Mouse (Mus musculus) lung, postnatal 25 days (tissue): Measurements from ENCODE around the gene Slc25a34.
A peak's percentile ranks its signal among the peaks of the same experiment; 100 is the strongest.

ENCODE experiments used
- DNase-seq: peaks from one replicate; pipeline ENCODE4 v3.0.0; 2022; ENCODE audit warnings: low spot score

The Slc25a34 gene

DNA sequence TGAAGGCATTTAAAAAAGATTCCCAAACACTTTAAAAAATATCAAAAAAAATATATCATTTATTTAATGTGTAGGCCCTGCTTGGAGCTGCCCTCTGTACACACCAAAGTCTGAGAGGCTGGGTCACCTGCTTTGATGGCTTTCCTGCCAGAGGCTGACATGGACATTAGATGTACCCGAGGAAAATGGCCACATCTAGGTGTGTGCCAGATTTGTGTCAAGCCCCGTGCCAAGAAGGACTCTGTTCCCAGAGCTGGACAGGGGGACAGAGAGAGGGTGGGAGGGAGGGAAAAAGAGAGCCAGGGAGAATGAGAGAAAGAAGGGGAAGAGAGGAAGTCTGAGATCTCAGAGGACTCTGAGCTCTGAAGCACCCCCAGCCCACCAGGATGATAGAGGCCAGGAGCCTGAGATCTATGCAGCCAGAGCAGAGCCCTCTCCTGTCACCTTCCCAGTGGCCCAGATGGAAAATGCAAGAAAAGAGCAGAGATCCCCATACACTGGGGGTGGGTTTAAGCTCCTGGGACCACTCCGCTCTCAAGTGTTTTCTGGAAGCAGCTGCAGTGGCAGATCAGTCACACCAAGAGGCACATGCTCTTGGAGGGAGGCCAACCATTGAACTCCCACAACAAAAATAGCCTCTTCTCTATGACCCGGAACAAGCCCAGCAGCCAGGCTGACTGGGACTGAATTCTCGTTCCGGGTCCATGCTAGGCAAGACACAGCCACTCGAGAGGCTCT is 19.7 kb upstream of the Slc25a34 start:
- DNase-seq, result peak; percentile 65

DNA sequence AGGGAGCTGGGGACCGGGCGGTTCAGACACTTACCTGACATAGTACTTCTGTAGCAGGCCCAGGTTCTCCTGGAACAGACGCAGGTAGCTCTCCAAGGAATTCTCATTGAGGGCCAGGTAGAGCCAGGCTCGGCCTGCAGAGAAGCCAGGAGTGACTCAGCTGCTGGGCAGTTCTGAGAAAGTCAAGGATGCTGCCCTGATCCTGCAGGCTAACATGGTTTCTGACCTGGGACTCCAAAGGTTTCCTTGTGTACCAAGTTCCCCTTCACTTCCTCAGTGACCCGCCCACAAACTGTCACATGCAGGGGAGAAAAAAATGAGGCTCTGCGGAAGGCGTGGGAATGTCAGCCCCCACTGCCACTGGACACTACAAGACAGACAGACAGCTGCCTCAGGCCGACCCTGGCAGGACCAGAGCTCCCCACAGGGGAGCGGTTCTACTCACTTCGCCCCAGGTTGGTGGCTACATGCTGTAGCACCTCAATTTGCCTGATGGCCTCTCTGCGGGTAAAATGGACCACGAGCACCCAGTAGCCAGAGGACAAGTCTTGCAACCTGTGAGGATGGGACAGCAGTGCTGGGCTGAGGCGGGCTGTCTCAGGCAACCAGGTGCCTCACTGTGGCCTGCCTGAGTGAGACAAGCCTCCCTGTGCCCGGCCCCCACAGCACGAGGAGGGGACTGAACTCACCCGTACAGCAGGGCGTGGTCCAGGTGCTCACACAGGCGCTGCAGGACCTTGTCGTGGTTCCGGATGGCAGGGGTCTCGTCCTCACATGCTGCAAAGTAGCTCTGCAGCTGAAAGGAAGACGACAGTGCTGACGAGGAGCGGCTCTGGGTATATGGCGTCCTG is 18.6 kb upstream of the Slc25a34 start:
- DNase-seq, result no peak

DNA sequence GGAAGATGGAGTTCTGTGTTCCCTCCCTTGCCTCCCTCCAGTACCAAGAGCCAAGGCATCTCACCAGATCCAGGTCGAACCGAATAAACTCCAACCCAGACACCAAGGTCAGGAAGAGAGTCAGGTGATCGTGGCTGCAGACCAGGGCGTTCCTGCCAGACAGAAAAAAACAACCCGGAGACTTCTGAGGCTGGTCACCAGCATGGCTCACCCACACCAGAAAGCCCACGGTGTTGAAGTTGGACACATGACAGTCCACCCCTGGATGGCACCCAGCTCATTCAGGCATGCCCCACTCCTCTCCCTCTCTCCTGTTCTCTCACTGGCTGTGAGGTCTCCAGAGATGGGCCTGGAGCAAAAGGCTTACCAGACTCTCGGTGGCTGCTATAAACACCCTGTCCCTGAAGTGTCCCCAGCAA is 17.7 kb upstream of the Slc25a34 start:
- no peak for DNase-seq

DNA sequence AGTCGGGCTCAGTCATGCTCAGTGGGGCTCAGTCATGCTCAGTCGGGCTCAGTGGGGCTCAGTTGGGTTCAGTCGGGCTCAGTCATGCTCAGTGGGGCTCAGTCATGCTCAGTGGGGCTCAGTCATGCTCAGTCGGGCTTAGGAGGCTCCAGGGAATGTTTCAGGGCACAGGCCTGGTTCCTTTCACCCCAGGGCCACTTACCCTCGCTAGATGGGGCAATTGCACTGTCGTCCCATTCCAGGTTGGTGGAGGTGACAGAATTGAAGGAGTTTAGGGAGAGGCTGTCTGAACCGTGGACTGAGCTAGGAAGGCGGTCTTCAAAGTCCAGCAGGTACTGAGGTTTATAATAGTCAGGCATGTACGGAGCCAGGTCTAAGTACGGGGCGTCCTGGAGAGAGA is 15.9 kb upstream of the Slc25a34 start:
- DNase-seq, result no peak

DNA sequence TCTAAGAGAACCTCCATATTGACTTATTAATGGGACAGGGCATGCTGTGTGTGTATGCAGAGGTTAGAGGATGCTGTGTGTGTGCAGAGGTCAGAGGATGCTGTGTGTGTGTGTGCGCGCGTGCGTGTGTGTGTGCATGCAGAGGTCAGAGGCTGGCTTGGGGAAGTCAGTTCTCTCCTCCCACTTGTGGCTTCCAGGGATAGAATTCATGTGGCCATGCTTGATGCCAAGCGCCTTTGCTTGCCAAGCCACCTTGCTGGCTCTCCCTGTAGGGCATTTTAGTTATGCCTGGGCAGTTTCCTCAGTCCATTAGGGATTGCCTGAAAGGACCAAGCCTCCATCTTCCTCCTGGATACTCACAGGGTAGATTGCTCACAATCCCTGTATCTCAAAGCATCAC is 13.1 kb upstream of the Slc25a34 start:
- DNase-seq, result no peak

DNA sequence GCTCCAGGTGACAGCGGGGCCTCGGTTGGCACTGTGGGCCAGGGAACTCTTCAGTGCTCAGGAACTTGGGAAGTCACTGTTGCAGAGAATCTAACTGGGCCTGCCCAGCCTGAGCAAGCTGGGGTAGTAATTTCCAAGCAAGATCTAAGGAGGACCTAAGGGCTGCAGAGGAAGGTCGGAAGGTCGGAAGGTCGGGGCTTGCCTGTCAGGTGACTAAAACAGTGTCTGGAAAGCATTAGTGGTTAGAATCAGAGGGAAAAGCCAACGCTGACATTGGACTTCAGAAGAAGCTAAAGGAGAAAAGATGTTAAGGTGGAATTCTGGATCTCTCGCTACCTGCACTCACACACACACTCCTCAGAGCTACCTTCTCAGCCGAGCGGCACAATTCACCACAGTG is 12.4 kb upstream of the Slc25a34 start:
- no peak for DNase-seq

DNA sequence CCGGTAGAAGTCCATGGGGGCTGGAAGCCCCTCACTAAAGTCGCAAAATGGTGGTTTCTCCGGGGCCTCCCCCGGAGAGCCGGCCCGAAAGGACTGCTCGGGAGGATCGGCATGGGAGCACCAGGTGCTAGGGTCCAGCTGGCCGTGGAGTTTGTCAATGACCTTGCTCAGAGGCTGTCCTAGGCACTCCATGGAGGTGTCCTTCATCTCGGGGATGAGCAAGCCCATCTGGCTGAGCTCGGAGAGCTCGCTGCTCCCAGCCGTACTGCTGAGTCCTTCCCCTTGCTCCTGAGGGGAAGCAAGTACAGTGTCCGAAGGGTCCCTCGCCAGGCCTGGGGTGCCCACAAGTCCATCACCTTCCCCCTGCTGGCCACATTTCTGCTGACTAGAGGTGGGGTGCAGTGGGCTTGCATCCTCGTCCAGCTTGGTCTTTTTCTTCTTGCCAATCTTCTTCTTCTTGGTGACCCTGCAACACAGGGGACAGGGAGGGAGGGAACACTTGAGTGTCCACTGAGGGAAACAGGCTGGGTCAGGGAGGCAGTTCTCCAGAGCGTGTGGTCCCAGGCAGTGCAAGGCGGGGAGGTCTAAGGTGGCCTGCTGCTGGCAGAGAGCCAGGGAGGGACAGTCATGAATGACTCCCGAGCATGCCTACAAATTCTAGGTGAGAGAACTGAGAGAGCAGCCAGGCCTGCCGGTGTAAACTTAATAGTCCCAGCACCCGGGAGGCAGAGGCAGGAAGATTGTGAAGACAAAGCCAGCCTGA is 8.7 kb upstream of the Slc25a34 start:
- peak; percentile 49 for DNase-seq

DNA sequence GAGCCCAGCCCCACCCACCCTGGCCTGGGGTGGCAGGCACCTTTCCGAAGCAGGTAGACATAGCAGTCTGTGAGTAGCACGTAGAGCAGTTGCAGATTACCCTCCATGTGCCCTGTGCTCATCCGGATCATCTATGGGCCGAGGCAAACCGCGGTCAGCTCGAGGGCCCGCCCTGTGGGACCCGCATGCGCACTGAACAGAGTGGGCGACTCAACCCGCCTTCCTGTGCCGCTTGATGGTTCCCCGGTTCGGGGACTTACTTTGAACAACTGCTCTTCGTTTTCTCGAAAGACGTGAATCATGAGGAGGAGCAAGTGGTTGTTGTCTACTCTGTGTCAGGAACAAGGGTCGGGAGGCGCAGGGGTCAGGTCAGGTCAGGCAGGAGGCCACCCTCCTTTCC is 7.6 kb upstream of the Slc25a34 start:
- DNase-seq, result no peak

DNA sequence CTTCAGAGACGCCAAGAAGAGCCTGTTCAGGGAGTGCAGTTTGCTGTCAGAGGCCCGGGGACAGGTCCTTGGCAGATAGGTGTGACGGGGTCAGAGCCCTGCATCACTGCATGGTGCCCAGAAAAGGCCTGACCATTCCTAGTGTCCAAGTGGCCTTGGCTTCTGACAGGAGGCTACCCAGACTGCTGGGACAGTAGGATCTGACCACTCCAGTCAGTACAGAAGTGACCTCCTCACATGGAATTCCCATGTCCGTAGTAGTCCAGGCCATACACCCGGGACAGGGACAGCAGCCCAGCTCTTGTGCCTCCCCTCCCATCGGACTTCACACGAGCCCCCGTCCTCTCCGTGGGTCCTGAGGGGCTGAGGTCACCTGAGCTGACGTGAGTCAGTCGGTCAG is 6.4 kb upstream of the Slc25a34 start:
- no peak for DNase-seq

DNA sequence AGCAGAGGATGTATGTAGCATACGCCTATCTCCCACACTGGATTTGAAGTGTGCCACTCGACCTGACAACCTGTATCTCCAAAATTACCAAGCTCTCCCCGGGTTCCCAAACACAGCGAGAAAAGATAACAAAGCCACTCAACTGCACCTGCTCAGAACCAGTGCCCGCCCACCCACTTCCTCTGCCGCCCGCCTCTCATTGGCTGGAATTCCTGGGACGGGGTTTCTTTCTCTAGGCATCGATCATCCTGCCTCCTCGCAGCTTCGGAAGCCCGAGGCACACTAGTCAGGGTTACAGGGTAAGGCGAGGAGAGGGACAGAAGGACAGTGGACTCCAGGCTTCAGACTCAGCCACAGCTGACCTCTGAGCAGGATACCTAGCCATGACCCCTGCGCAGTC is 5.0 kb upstream of the Slc25a34 start:
- DNase-seq, result no peak

DNA sequence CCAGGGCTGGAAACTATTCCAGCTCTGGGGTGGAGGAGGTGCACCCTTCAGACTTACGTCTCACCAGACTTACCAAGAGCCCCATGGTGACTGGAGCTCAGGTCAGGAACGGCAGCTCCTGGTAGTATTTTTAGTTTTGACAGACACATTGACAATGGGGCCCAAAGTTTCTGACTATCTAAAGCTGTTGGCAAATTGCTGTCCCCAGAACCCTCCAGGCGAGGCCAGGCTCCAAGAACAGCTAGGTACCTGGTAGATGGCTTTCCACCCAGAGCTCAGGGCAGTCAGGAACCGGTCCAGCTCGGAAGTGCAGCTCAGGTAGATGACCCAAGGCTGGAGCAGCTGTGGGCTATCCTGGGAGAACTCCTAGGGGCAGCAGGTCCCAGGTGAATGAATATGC is 3.9 kb upstream of the Slc25a34 start:
- no peak for DNase-seq

DNA sequence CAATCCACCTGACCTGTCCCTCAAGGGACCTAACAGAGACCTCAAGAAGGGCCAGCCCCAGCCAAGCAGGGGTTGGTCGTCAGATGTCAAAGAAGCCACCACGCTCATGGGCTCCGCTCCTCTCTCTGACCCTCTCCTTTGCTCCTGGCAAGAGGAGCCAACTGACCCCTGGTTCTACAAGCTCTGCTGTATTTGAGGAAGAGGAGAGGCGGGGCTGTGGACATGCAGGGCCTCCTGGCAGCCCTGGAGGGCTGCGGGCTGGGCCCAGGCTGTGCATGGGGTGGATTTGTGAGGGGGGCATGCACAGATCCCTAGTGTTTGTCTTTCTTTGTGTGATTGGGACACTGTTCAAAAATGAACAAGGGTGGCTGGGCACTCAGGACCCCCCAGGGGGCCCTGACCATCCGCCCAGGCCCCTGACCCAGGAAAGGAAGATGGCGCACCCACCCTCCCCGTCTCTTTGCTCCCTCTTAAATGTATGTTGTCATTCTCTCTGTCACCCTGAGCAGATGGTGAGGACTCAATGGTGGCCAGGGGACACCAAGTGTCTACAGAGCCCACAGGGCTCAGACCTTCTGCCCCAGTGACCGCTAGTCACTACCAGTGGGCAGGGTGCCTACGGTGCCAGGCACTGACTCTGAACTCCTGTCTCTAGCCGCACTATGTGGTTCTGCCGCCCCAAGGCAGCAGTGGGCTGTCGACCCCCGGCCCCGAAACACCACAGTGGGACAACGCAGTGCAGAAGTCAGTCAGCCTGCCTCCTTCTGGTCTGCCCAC is 2.3 kb upstream of the Slc25a34 start:
- DNase-seq, result no peak

DNA sequence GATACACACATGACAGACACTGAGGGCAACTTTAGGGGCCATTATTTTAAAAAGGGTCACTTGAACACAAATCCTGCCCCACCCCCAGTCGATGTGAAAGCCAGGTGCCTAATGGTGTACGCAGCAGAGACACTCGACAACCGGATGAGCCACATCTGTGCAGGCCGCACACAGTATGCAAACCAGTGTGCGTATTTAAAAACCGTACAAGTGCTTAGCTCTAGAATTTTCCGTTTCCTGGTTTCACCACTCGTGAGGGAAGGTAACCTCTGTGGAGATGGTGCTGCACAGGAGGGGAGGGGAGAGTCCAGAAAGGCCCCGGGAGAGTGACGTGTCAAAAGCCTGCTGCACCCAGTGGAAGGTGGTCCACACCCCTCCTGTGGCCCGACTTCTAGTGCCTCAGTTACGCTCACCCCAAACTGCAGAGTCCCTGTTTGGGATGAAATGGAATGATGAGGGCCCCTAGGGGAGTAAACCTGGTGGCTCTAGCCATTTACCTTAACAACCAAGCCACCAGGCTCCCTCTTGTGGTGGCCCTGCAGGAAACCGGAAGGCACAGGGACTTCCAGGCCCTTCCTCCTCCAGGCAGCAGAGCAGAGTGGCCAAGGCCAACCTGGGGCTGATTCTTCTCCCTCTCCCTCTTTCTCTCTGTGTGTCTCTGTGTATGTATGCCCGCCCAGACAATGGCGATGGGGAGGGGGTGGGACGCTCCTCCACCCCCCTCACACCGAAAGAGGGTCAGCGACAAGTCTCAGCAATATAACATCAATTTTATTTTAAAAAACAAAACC is 1.6 kb upstream of the Slc25a34 start:
- DNase-seq, result peak; percentile 45

DNA sequence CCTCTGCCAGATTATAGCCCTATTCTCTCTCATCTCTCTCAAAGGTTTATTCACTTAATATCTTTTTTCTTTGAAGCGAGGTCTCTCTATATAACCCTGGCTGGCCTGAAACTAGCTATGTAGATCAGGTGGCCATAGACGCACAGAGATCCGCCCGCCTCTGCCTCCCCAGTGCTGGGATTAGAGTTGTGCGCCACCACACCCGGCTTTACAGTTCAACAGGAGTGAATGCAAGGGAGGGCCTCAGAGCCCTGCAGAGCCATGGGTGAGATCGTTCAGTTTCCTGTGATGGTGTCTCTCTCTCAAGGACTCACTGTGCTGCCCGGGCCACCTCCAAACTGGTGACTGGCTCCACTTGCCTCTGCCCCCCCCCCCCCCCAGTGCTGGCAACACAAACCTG is 513 bp upstream of the Slc25a34 start:
- DNase-seq, result no peak

DNA sequence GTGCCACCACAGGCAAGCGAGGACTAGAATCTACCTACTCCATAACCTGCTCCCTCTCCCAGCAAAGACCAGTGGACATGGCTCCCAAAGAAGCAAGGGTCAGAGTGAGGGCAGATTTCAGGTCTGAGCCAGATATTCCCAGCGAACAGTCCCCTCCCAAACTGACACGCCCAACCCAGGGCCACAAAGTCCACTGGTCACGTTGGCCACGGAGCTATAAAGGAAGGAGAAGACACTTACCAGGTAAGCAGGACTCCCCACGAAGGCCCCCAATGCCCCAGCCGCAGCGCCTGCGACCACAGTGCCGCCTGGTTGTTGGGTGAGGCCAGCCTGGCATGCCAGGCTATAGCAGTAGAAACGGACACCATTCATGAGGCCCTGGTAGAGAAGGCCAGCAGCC is 584 bp downstream of the Slc25a34 start:
- DNase-seq, result no peak

DNA sequence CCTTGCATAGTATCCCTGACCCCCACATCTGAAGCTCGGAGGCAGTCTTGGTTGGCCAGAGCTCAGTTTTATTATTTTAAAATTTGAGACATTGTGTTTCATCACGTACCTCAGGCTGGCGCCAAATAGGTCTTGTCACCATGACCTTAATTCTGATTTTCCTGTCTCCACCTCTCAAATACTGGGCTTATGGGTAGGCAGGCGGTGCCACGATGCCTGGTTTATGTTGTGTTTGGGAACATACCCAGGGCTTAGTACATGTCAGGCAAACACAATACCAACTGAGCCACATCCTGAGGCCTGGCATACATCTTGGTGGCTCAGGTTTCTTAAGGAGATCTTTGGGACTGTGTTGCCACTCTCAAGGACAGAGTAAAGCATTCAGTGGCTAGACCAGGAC is 1.0 kb downstream of the Slc25a34 start:
- DNase-seq, result no peak

DNA sequence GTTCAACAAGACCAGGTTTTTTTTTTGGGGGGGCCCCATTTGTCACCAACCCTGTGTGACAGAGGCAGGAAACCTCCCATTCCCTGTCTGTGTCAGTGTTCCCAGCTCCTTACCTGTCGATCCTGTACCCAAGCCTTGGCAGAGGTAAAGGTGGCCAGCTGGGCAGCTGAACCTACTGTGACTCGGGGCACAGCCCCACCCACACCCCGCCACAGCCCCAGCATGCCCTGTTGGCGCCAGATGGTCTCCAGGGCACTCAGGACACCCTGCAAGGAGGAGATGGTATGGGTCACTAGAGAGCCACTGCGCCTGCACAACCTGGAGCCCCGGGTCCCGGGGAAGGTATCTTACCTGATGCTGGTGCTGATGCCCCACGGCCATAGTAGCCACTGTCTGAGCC is 1.5 kb downstream of the Slc25a34 start:
- DNase-seq, result no peak

DNA sequence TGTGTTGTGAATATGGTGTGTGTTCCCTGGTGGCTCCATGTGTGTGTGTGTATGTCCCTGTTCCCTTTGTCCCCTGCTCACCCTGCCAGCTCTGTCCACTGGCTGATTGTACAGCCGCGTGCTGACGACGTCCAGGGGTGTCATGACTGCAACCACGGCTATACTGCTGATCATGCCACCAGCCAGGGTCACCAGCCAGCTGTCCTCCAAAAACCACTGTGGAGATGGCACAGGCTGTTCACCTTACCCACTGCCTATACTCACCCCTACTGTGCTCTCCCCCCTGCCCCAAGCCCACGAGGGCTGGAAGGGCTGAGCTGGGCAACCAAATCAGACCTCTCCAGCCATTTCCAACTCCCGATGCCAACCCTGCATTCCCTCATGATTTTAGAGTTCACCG is 2.3 kb downstream of the Slc25a34 start:
- DNase-seq, result no peak

DNA sequence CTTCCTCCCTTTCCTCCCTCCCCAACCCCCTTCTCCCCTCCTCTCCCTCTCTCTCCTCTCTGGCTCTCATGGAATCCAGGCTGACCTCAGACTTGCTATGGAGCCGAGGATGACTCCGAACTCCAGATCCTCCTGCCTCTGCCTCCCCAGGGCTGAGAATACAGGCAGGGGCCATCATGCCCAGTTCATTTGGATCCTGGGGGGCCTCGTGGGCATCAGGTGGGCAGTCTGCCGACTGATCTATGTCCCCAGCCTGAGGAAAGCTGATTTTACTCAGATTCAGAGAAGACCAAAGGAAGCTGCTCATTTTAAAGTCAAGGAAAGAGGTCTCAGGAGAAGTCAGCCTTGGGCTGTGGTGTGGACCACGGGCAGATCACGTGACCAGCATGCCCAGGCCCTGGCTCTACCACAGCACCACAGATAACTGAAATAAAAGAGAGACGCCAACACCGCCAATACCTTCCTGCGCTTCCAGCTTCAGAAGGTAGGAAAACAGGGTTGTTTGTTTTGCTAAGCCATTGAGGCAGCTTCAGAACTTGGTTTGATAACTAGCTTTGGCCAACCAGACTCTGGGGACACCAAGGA is 4.2 kb downstream of the Slc25a34 start:
- no peak for DNase-seq

DNA sequence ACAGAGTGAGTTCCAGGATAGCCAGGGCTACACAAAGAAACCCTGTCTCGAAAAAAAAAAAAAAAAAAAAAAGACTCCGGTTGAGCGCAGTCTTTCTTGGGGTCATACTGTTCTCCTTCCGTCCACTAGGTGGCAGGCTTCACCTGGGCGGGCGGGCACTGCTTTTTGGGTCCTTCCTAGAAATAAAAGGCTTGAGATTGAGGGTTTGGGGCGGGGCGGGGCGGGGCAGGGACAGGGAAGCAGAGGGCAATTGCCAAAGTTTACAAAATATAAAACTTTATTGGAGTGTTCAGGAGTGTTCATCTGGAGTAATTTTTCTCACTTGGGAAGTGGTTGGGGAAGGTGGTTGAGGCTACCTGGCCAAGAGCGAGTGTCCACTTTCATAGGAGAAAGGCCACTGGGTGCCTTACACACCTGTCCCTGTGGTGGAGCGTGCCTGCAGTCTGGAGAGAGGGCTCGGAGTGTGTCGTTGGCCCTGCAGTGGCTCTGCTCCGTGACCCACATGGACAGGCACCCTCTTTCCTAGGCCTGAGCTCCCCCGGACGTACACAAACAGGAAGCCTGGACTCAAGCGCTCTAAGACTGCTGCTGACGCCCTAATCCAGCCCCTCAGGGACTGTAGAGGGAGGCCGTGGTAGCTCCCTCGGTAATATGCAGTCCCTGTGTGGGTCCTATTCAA is 4.9 kb downstream of the Slc25a34 start, which contains the start of gene Tmem82:
Tmem82 (minus strand) TSS at position 69 of the 679 bp plus-strand sequence.
- DNase-seq, result peak; percentile 78
